Mouse (Mus musculus): ENCODE measurements at regions not wholly inside any gene's neighbourhood (a gene's known extent, or its start where the extent isn't known, plus 50 kb on each side); places are given as distances from the start of the nearest gene placed in this dataset.

- Histone ChIP-seq H3K9me3 (ENCODE audit: control insufficient read depth, insufficient read depth, low read depth, low read length) (no peaks in the 10 kb centered on the region), H3K4me3 (ENCODE audit: insufficient read depth in 1 of 2, low read depth in 1 of 2, low read length in 2 of 2, poor library complexity in 1 of 2, severe bottlenecking in 1 of 2) (no peak overlapping the region), H3K27ac (ENCODE audit: insufficient read depth, low read depth, low read length, poor library complexity, severe bottlenecking) (no peak overlapping the region), H3K9ac (ENCODE audit: insufficient read depth, low read depth, low read length, poor library complexity, severe bottlenecking) (no peak overlapping the region), H3K36me3 (ENCODE audit: control insufficient read depth, insufficient read depth, low read length, poor library complexity, severe bottlenecking) (no peaks in the 10 kb centered on the region), H3K4me1 (ENCODE audit: control insufficient read depth in 2 of 2, insufficient read depth in 2 of 2, low read length in 2 of 2, poor library complexity in 1 of 2) (peaks cover 0 to 2% of the 10 kb centered on the region in 2 experiments; a peak in 1 of 4 replicates)
- peak; percentile 9 for DNase-seq (ENCODE audit: low read depth, low spot score)
- no peak for TF ChIP-seq ZNF384 (IDR thresholded peaks at IDR 0.05; ENCODE audit: low read depth, low read length)
- TF ChIP-seq MAFK (IDR thresholded peaks at IDR 0.05; ENCODE audit: insufficient read depth, low read depth, low read length) = no peak
- TF ChIP-seq ZC3H11A (IDR thresholded peaks at IDR 0.05; ENCODE audit: borderline replicate concordance, low read depth, low read length) = no peak
- TF ChIP-seq HCFC1 (IDR thresholded peaks at IDR 0.05; ENCODE audit: borderline replicate concordance, insufficient read depth, low read length) = no peak
- in situ Hi-C loops (cut with MboI; ENCODE audit: low sequenced_read_pairs in 2 of 2, unreplicated experiment in 2 of 2) = no loop called here
Observed at GRCm38 (mm10) chr15:57140130-57140750, 337.2 kb downstream of the Slc22a22 start.

GRCm38 (mm10) chr15:57104711-57105110 lies 372.7 kb downstream of the Slc22a22 start:
- Histone ChIP-seq H3K4me3 (ENCODE audit: insufficient read depth in 1 of 2, low read depth in 1 of 2, low read length in 2 of 2, poor library complexity in 1 of 2, severe bottlenecking in 1 of 2) (no peak overlapping the region), H3K27ac (ENCODE audit: insufficient read depth, low read depth, low read length, poor library complexity, severe bottlenecking) (no peak overlapping the region), H3K9me3 (ENCODE audit: control insufficient read depth, insufficient read depth, low read depth, low read length) (no peaks in the 10 kb centered on the region), H3K36me3 (ENCODE audit: control insufficient read depth, insufficient read depth, low read length, poor library complexity, severe bottlenecking) (no peaks in the 10 kb centered on the region), H3K4me1 (ENCODE audit: control insufficient read depth in 2 of 2, insufficient read depth in 2 of 2, low read length in 2 of 2, poor library complexity in 1 of 2) (no peaks in the 10 kb centered on the region), H3K9ac (ENCODE audit: insufficient read depth, low read depth, low read length, poor library complexity, severe bottlenecking) (no peak overlapping the region)
- no peak for DNase-seq (ENCODE audit: low read depth, low spot score)
- TF ChIP-seq ZC3H11A (IDR thresholded peaks at IDR 0.05; ENCODE audit: borderline replicate concordance, low read depth, low read length) (no peak), HCFC1 (IDR thresholded peaks at IDR 0.05; ENCODE audit: borderline replicate concordance, insufficient read depth, low read length) (no peak), CHD2 (IDR thresholded peaks at IDR 0.05; ENCODE audit: low read depth, low read length) (no peak), MAFK (IDR thresholded peaks at IDR 0.05; ENCODE audit: insufficient read depth, low read depth, low read length) (no peak), ZNF384 (IDR thresholded peaks at IDR 0.05; ENCODE audit: low read depth, low read length) (no peak)
- in situ Hi-C loops (cut with MboI; ENCODE audit: low sequenced_read_pairs in 2 of 2, unreplicated experiment in 2 of 2) = no loop called here

- Histone ChIP-seq H3K27ac (ENCODE audit: insufficient read depth, low read depth, low read length, poor library complexity, severe bottlenecking) (no peak overlapping the region), H3K9ac (ENCODE audit: insufficient read depth, low read depth, low read length, poor library complexity, severe bottlenecking) (no peak overlapping the region), H3K36me3 (ENCODE audit: control insufficient read depth, insufficient read depth, low read length, poor library complexity, severe bottlenecking) (no peaks in the 10 kb centered on the region), H3K9me3 (ENCODE audit: control insufficient read depth, insufficient read depth, low read depth, low read length) (no peaks in the 10 kb centered on the region), H3K4me1 (ENCODE audit: control insufficient read depth in 2 of 2, insufficient read depth in 2 of 2, low read length in 2 of 2, poor library complexity in 1 of 2) (no peaks in the 10 kb centered on the region), H3K4me3 (ENCODE audit: insufficient read depth in 1 of 2, low read depth in 1 of 2, low read length in 2 of 2, poor library complexity in 1 of 2, severe bottlenecking in 1 of 2) (no peak overlapping the region)
- TF ChIP-seq MAFK (IDR thresholded peaks at IDR 0.05; ENCODE audit: insufficient read depth, low read depth, low read length) = no peak
- TF ChIP-seq HCFC1 (IDR thresholded peaks at IDR 0.05; ENCODE audit: borderline replicate concordance, insufficient read depth, low read length) = no peak
- no peak for TF ChIP-seq ZNF384 (IDR thresholded peaks at IDR 0.05; ENCODE audit: low read depth, low read length)
- no peak for TF ChIP-seq CHD2 (IDR thresholded peaks at IDR 0.05; ENCODE audit: low read depth, low read length)
- TF ChIP-seq ZC3H11A (IDR thresholded peaks at IDR 0.05; ENCODE audit: borderline replicate concordance, low read depth, low read length) = no peak
- in situ Hi-C loops (cut with MboI; ENCODE audit: low sequenced_read_pairs in 2 of 2, unreplicated experiment in 2 of 2) = no loop called here
- no peak for DNase-seq (ENCODE audit: low read depth, low spot score)
Observed at GRCm38 (mm10) chr15:57097309-57097708, 380.1 kb downstream of the Slc22a22 start.

GRCm38 (mm10) chr15:57079806-57080205 lies 397.6 kb downstream of the Slc22a22 start:
- in situ Hi-C loops (cut with MboI; ENCODE audit: low sequenced_read_pairs in 2 of 2, unreplicated experiment in 2 of 2) = no loop called here
- no peak overlapping the region for H3K27ac ChIP-seq (ENCODE audit: insufficient read depth, low read depth, low read length, poor library complexity, severe bottlenecking)
- TF ChIP-seq HCFC1 (IDR thresholded peaks at IDR 0.05; ENCODE audit: borderline replicate concordance, insufficient read depth, low read length) (no peak), MAFK (IDR thresholded peaks at IDR 0.05; ENCODE audit: insufficient read depth, low read depth, low read length) (no peak), ZNF384 (IDR thresholded peaks at IDR 0.05; ENCODE audit: low read depth, low read length) (no peak)

GRCm38 (mm10) chr15:57073776-57074175 lies 403.6 kb downstream of the Slc22a22 start:
- H3K4me3 ChIP-seq (ENCODE audit: insufficient read depth in 1 of 2, low read depth in 1 of 2, low read length in 2 of 2, poor library complexity in 1 of 2, severe bottlenecking in 1 of 2) = no peak overlapping the region

More at GRCm38 (mm10) chr15:57079806-57080205, 397.6 kb downstream of the Slc22a22 start:
- Histone ChIP-seq H3K9me3 (ENCODE audit: control insufficient read depth, insufficient read depth, low read depth, low read length) (no peaks in the 10 kb centered on the region), H3K4me3 (ENCODE audit: insufficient read depth in 1 of 2, low read depth in 1 of 2, low read length in 2 of 2, poor library complexity in 1 of 2, severe bottlenecking in 1 of 2) (no peak overlapping the region), H3K36me3 (ENCODE audit: control insufficient read depth, insufficient read depth, low read length, poor library complexity, severe bottlenecking) (no peaks in the 10 kb centered on the region), H3K9ac (ENCODE audit: insufficient read depth, low read depth, low read length, poor library complexity, severe bottlenecking) (no peak overlapping the region), H3K4me1 (ENCODE audit: control insufficient read depth in 2 of 2, insufficient read depth in 2 of 2, low read length in 2 of 2, poor library complexity in 1 of 2) (no peaks in the 10 kb centered on the region)
- no peak for DNase-seq (ENCODE audit: low read depth, low spot score)

More at GRCm38 (mm10) chr15:57073776-57074175, 403.6 kb downstream of the Slc22a22 start:
- H3K4me1 ChIP-seq (ENCODE audit: control insufficient read depth in 2 of 2, insufficient read depth in 2 of 2, low read length in 2 of 2, poor library complexity in 1 of 2) = no peaks in the 10 kb centered on the region
- TF ChIP-seq CHD2 (IDR thresholded peaks at IDR 0.05; ENCODE audit: low read depth, low read length) = no peak
- TF ChIP-seq ZC3H11A (IDR thresholded peaks at IDR 0.05; ENCODE audit: borderline replicate concordance, low read depth, low read length) = no peak
- no peak for TF ChIP-seq ZNF384 (IDR thresholded peaks at IDR 0.05; ENCODE audit: low read depth, low read length)
- no peak for TF ChIP-seq MAFK (IDR thresholded peaks at IDR 0.05; ENCODE audit: insufficient read depth, low read depth, low read length)
- no peak for TF ChIP-seq HCFC1 (IDR thresholded peaks at IDR 0.05; ENCODE audit: borderline replicate concordance, insufficient read depth, low read length)
- in situ Hi-C loops (cut with MboI; ENCODE audit: low sequenced_read_pairs in 2 of 2, unreplicated experiment in 2 of 2) = no loop called here
- H3K27ac ChIP-seq (ENCODE audit: insufficient read depth, low read depth, low read length, poor library complexity, severe bottlenecking) = no peak overlapping the region
- H3K9ac ChIP-seq (ENCODE audit: insufficient read depth, low read depth, low read length, poor library complexity, severe bottlenecking) = no peak overlapping the region
- no peaks in the 10 kb centered on the region for H3K9me3 ChIP-seq (ENCODE audit: control insufficient read depth, insufficient read depth, low read depth, low read length)
- DNase-seq (ENCODE audit: low read depth, low spot score) = no peak
- no peaks in the 10 kb centered on the region for H3K36me3 ChIP-seq (ENCODE audit: control insufficient read depth, insufficient read depth, low read length, poor library complexity, severe bottlenecking)
